Mouse (Mus musculus): ENCODE measurements around the gene Ipo11. TPM values are rescaled to one million over a fixed set of nuclear protein-coding genes. Genes with fewer than 3 reads are reported as not detected.

The Ipo11 gene
- polyA plus RNA-seq, 2 experiments, result 15.3 to 35.2 TPM

- TF ChIP-seq EP300 (IDR thresholded peaks at IDR 0.05; ENCODE audit: low read depth), result no peak
- TF ChIP-seq CTCF (IDR thresholded peaks at IDR 0.05; ENCODE audit: low read depth), result no peak
- Histone ChIP-seq H3K9me3 (ENCODE audit: control insufficient read depth, low read length) (no peaks in the 10 kb centered on the region), H3K36me3 (replicated peaks; ENCODE audit: control insufficient read depth, insufficient read depth, low read depth) (no peaks in the 10 kb centered on the region), H3K27me3 (ENCODE audit: control insufficient read depth, insufficient read depth, low read length) (no peaks in the 10 kb centered on the region), H3K4me3 (ENCODE audit: insufficient read depth in 1 of 2, low read depth in 2 of 2, low read length in 2 of 2) (no peak overlapping the region), H3K9ac (replicated peaks) (no peak overlapping the region), H3K4me1 (replicated peaks; ENCODE audit: control insufficient read depth in 2 of 2, insufficient read depth in 2 of 2, low read length in 1 of 2) (0 out of 4 replicates have a peak, but pooled peaks cover 0 to 2% of the 10 kb centered on the region in 2 experiments), H3K27ac (no peak overlapping the region), H3K4me2 (ENCODE audit: low read depth) (no peak overlapping the region)
- DNase-seq (ENCODE audit: low read depth in 3 of 3, low spot score in 3 of 3), result no peak
- ATAC-seq (ENCODE audit: insufficient read depth), result no peak
Measured at GRCm38 (mm10) chr13:106847534-106847933, 89.2 kb downstream of the Ipo11 start.

- Histone ChIP-seq H3K27ac (no peak overlapping the region), H3K4me1 (replicated peaks; ENCODE audit: control insufficient read depth in 2 of 2, insufficient read depth in 2 of 2, low read length in 1 of 2) (0 out of 4 replicates have a peak, but pooled peaks cover 0 to 2% of the 10 kb centered on the region in 2 experiments), H3K4me2 (ENCODE audit: low read depth) (no peak overlapping the region), H3K9me3 (ENCODE audit: control insufficient read depth, low read length) (no peaks in the 10 kb centered on the region), H3K9ac (replicated peaks) (no peak overlapping the region), H3K4me3 (ENCODE audit: insufficient read depth in 1 of 2, low read depth in 2 of 2, low read length in 2 of 2) (no peak overlapping the region), H3K36me3 (replicated peaks; ENCODE audit: control insufficient read depth, insufficient read depth, low read depth) (no peaks in the 10 kb centered on the region), H3K27me3 (ENCODE audit: control insufficient read depth, insufficient read depth, low read length) (no peaks in the 10 kb centered on the region)
- 24% methylated on average over 3 of the region's 3 CpGs for WGBS (ENCODE audit: insufficient replicate concordance)
- TF ChIP-seq CTCF (IDR thresholded peaks at IDR 0.05; ENCODE audit: low read depth) (no peak), EP300 (IDR thresholded peaks at IDR 0.05; ENCODE audit: low read depth) (no peak)
- ATAC-seq (ENCODE audit: insufficient read depth) (0 out of 2 replicates have a peak, but pooled peaks have one; percentile 26), DNase-seq (ENCODE audit: low read depth in 3 of 3, low spot score in 3 of 3) (no peak)
Measured at GRCm38 (mm10) chr13:106844928-106845327, 91.8 kb downstream of the Ipo11 start.

- H3K27ac ChIP-seq, result no peak overlapping the region
- H3K4me1 ChIP-seq (replicated peaks; ENCODE audit: control insufficient read depth in 2 of 2, insufficient read depth in 2 of 2, low read length in 1 of 2), result peaks cover 0 to 4% of the 10 kb centered on the region in 2 experiments; a peak in 1 of 4 replicates
- no peak for TF ChIP-seq EP300 (IDR thresholded peaks at IDR 0.05; ENCODE audit: low read depth)
- TF ChIP-seq CTCF (IDR thresholded peaks at IDR 0.05; ENCODE audit: low read depth), result no peak
- no peak for DNase-seq (ENCODE audit: low read depth in 3 of 3, low spot score in 3 of 3)
- no peak overlapping the region for H3K9ac ChIP-seq (replicated peaks)
- H3K4me3 ChIP-seq (ENCODE audit: insufficient read depth in 1 of 2, low read depth in 2 of 2, low read length in 2 of 2), result no peak overlapping the region
- no peaks in the 10 kb centered on the region for H3K27me3 ChIP-seq (ENCODE audit: control insufficient read depth, insufficient read depth, low read length)
- H3K36me3 ChIP-seq (replicated peaks; ENCODE audit: control insufficient read depth, insufficient read depth, low read depth), result no peaks in the 10 kb centered on the region
- WGBS (ENCODE audit: insufficient replicate concordance), result 70% methylated on average over 4 of the region's 4 CpGs
- ATAC-seq (ENCODE audit: insufficient read depth), result no peak
- H3K4me2 ChIP-seq (ENCODE audit: low read depth), result no peak overlapping the region
- H3K9me3 ChIP-seq (ENCODE audit: control insufficient read depth, low read length), result no peaks in the 10 kb centered on the region
Measured at GRCm38 (mm10) chr13:106842542-106842941, 94.2 kb downstream of the Ipo11 start.

- peak; percentile 50; the same call in 1 of the 2 replicates for ATAC-seq (ENCODE audit: insufficient read depth)
- H3K4me2 ChIP-seq (ENCODE audit: low read depth), result no peak overlapping the region
- peak; percentile 32; the same call in 1 of the 2 replicates for TF ChIP-seq EP300 (IDR thresholded peaks at IDR 0.05; ENCODE audit: low read depth)
- no peak for TF ChIP-seq CTCF (IDR thresholded peaks at IDR 0.05; ENCODE audit: low read depth)
Measured at GRCm38 (mm10) chr13:106838778-106839177, 98.0 kb downstream of the Ipo11 start.

DNA sequence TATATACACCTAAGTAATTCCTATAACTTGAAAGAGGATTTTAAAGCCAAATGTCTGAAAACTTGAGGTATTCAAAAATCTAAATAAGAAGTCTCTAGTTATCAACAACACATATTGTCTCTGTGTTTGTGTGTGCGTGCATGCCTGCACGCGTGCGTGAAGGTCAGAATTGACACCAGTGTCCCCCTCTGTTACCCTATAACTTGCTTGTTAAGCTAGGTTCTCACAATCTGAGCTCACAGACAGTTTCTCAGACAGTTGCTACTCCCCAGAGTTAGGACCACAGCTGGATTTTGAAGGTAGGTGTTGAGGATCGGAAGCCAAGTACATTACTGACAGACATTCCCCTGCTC lies 100.3 kb downstream of the Ipo11 start:
- ATAC-seq (ENCODE audit: insufficient read depth), result no peak
- peak overlapping the region; percentile 44 for H3K4me2 ChIP-seq (ENCODE audit: low read depth)
- H3K9me3 ChIP-seq (ENCODE audit: control insufficient read depth, low read length), result no peaks in the 10 kb centered on the region
- no peak for DNase-seq (ENCODE audit: low read depth in 3 of 3, low spot score in 3 of 3)
- peaks cover 0 to 7% of the 10 kb centered on the region in 2 experiments; a peak in 1 of 4 replicates for H3K4me1 ChIP-seq (replicated peaks; ENCODE audit: control insufficient read depth in 2 of 2, insufficient read depth in 2 of 2, low read length in 1 of 2)
- H3K4me3 ChIP-seq (ENCODE audit: insufficient read depth in 1 of 2, low read depth in 2 of 2, low read length in 2 of 2), result no peak overlapping the region
- 36% methylated on average over 5 of the region's 5 CpGs for WGBS (ENCODE audit: insufficient replicate concordance)
- no peak overlapping the region; the same call in 1 of the 2 replicates for H3K27ac ChIP-seq
- peaks cover 3% of the 10 kb centered on the region for H3K36me3 ChIP-seq (replicated peaks; ENCODE audit: control insufficient read depth, insufficient read depth, low read depth)
- no peak overlapping the region for H3K9ac ChIP-seq (replicated peaks)
- H3K27me3 ChIP-seq (ENCODE audit: control insufficient read depth, insufficient read depth, low read length), result no peaks in the 10 kb centered on the region
- no peak for TF ChIP-seq CTCF (IDR thresholded peaks at IDR 0.05; ENCODE audit: low read depth)
- no peak for TF ChIP-seq EP300 (IDR thresholded peaks at IDR 0.05; ENCODE audit: low read depth)

More at GRCm38 (mm10) chr13:106838778-106839177, 98.0 kb downstream of the Ipo11 start:
- H3K4me1 ChIP-seq (replicated peaks; ENCODE audit: control insufficient read depth in 2 of 2, insufficient read depth in 2 of 2, low read length in 1 of 2), result peaks cover 0 to 7% of the 10 kb centered on the region in 2 experiments; a peak in 1 of 4 replicates
- H3K9ac ChIP-seq (replicated peaks), result no peak overlapping the region
- H3K27me3 ChIP-seq (ENCODE audit: control insufficient read depth, insufficient read depth, low read length), result no peaks in the 10 kb centered on the region
- no peaks in the 10 kb centered on the region for H3K9me3 ChIP-seq (ENCODE audit: control insufficient read depth, low read length)
- WGBS (ENCODE audit: insufficient replicate concordance), result 54% methylated on average over 3 of the region's 3 CpGs
- H3K4me3 ChIP-seq (ENCODE audit: insufficient read depth in 1 of 2, low read depth in 2 of 2, low read length in 2 of 2), result no peak overlapping the region
- DNase-seq (ENCODE audit: low read depth in 3 of 3, low spot score in 3 of 3), result no peak
- H3K36me3 ChIP-seq (replicated peaks; ENCODE audit: control insufficient read depth, insufficient read depth, low read depth), result peaks cover 3% of the 10 kb centered on the region
- no peak overlapping the region for H3K27ac ChIP-seq
